Mouse (Mus musculus): ENCODE results near the gene Usp35.

DNA sequence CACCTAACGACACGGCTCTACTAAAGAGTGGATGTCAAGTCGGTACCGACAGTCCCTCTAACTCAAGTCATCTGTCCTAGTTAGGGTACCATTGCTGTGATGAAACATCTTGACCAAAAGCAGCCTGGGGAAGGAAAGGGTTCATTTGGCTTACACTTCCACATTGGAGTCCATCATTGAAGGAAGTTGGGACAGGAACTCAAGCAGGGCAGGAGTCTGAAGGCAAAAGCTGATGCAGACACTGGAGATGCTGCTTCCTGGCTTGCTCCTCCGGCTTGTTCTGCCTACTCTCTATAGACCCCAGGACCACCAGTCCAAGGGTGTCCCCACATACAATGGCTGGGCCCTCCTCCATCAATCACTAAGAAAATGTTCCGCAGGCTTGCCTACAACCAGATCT is 16.2 kb downstream of the Usp35 start:
- TF ChIP-seq CTCF (IDR thresholded peaks at IDR 0.05) = no peak
- no peak for TF ChIP-seq EP300 (IDR thresholded peaks at IDR 0.05)

Data from lung, postnatal 0 days (tissue).